Mouse (Mus musculus) heart, postnatal 0 days (tissue): Measurements from ENCODE around the gene Cacna1c.

Experiments
- CTCF ChIP-seq: IDR thresholded peaks from 2 replicates; pipeline ENCODE4 v1.5.1; 2016; ENCODE audit warnings: antibody characterized with exemption, control low read depth, low read depth
- EP300 ChIP-seq: IDR thresholded peaks from 2 replicates; pipeline ENCODE4 v1.6.1; 2016; ENCODE audit warnings: antibody characterized with exemption, low read depth

- TF ChIP-seq CTCF (no peak), EP300 (no peak)
These were observed 29.0 kb upstream of the Cacna1c start for GRCm38 (mm10) chr6:119225226-119225625.
